Mouse (Mus musculus) lung, postnatal 0 days (tissue): ENCODE data around the gene Vwce.

ENCODE experiments used
- CTCF ChIP-seq: IDR thresholded peaks from 2 replicates; pipeline ENCODE4 v1.5.1; 2016; ENCODE audit warnings: antibody characterized with exemption, mild to moderate bottlenecking
- EP300 ChIP-seq: IDR thresholded peaks from 2 replicates; pipeline ENCODE4 v1.6.1; 2016; ENCODE audit warnings: antibody characterized with exemption, mild to moderate bottlenecking, control low read depth

DNA sequence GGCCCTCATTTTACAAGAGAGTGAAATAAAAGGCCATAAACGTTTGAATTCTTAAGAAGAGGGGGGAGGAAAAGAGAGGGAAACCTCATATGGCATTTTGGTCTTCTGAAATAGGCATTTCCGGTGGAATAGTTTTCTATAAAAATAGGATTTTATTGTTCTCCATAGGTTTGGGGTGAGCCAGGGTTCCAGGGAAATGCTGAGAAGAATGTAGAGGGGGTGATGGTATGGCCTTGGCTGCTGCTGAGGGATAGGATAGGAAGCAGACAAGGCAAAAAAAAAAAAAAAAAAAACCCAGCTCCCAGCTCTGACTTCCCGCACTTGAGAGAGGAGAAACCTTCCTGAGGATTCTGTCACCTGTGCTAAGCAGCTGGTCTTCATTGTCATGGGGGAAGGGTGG, 22.0 kb downstream of the Vwce start:
- no peak for TF ChIP-seq CTCF
- TF ChIP-seq EP300, result no peak
